Mouse (Mus musculus): ENCODE measurements around the gene Olfr695.
"Not testable (repeated sequence)": the region's sequence is repeated elsewhere in the genome, so short reads cannot be mapped to it uniquely, and the experiment has no call there.

The Olfr695 gene

DNA sequence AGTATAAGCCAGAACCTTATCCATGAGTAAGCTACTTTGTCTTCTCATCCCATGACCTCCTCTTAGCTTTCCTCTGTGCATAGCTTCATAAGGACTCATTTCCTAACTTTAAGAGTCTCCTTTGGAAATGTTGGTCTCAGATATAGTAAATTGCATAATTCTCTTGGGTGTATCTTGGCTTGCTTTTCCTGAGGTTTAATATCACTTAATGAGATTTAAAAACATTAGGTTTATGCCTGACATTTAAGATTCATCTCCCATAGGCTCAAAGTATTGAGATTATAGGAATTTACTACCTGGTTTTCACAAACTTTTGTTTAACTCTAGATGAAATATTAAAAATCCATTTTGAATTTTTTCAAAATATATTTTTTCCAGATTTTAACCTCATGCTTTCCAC, at the start of gene Olfr695:
Gene Olfr695, minus strand, starts transcription at position 101 of the 400 bp plus-strand sequence.
- DNase-seq (ENCODE audit: extremely low spot score, low read depth, low spot score) = no peak

DNA sequence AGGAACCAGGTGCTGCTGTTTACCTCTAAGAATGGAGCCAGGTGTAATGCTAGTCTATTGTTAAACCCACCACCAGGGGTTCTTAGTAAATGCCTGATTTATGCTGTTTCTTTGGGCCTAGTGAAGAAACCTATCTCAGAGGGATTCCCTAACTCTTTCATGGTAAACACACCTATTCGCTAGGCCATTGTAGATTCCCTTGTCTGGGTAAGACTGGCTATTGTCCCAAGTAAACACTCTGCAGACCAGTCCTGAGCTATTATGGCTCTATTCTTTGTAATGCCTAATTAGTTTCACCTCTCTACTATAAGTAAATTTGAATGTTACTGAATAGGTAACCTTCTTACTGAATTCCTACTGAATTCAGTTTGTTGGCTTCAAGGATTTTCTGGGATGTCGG, 44.8 kb upstream of the Olfr695 start:
- not testable (repeated sequence) for DNase-seq (ENCODE audit: extremely low spot score, low read depth, low spot score)

DNA sequence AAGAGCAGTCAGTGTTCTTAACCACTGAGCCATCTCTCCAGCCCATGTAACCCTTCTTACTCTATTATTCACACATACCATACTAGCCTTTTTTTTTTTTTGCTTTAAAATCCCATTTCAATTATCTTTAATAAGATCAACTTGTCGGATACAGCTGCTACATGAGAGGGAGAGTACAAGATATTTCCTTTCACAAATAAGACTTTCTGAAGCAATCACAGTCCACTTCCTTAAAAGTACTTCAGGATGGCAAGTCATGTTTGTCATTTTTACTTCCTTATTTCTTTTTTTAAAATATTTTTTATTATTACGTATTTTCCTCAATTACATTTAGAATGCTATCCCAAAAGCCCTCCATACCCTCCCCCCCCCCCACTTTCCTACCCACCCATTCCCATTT, 42.6 kb upstream of the Olfr695 start:
- no peak for DNase-seq (ENCODE audit: extremely low spot score, low read depth, low spot score)

DNA sequence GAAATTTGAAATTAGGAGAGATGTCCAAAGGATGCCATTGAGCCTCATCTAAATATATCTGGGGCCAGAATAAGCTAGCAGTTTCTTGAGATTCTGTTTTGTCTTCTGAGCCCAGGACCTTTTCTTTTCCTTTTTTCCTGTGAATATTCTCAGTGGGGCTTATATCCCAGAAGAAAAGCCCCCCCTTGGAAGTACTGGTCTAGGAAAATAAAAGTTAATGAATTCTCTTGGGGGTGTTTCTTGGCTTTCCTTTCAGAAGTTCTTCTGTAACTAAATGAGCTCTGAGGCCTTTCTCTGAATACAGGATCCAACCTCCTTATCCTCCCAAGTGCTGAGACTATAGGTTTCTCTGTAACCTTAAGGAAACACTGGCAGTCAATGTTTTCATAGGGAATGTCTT, 39.1 kb upstream of the Olfr695 start, which contains the start of gene Olfr698:
Gene Olfr698, minus strand, starts transcription at position 101 of the 400 bp plus-strand sequence.
- no peak for DNase-seq (ENCODE audit: extremely low spot score, low read depth, low spot score)

DNA sequence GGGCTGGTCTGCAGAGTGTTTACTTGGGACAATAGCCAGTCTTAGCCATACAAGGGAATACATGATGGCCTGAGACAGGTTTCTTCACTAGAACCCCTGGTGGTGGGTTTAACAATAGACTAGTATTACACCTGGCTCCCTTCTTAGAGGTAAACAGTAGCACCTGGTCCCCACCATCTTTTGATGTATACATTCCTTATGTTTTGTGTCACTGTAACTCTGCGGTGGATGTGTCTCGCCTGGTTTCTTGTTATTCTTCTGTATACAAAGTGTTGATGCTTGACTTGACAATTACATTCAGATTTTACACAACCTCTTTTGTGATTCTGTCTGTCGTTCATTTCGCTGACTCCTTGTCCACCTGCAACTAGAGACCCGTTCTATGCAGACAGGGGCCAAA, 29.6 kb upstream of the Olfr695 start:
- no peak for DNase-seq (ENCODE audit: extremely low spot score, low read depth, low spot score)

DNA sequence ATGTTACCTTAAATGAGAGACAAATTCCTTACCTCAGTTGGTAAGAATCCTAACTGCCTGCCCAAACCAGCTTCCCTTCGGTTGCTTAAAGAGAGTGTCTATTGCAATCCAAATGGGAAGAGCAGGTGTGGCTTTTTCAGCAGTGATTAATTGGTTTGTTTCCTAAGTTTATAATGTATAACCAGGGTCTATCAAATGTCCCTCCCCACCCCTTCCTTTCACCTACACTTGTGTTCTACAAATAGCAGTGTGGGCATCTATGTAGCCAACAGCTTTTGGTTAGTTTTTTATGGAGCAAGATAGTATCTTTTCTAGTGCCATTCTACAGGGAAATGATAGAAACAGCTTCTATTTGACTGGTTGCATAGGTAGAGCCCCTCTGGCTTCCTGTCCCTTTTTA, 26.1 kb upstream of the Olfr695 start, which contains the start of gene Olfr697:
Gene Olfr697, minus strand, starts transcription at position 101 of the 400 bp plus-strand sequence.
- DNase-seq (ENCODE audit: extremely low spot score, low read depth, low spot score) = no peak

DNA sequence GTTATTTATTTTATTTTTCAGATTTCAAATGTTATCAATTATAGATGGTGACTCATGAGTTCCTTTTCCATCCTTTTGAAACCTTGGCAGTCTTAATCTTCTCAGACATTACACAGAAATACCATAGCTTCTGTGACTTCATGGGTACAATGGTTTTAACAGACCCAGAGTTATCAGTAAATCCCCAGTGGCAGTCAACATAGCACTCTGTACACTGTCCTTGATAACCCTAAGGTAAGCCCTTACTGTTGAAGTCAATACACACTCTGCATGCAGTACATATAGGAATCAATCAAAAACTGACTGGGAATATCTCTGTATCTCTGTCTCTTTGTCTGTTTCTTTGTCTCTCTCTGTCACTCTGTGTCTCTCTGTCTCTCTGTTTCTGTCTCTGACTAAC, 20.8 kb upstream of the Olfr695 start:
- no peak for DNase-seq (ENCODE audit: extremely low spot score, low read depth, low spot score)

DNA sequence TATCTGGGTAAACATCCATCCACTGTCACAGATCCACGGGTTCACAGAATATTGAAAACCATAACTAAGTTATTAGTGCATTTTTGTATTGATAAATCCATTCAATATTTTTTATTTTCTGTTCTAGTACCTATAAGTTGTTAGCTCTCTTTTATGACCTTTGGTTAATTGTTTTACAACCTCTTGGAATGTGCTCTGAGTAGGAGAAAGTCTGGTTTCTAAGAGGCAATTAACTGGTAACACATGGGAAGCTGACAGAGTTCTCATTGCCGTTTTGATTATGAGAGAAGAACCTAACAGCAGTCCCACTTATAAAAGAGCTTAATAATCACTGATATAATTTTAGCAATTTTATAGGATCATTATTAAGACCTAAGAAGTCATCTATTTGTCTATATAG, 17.5 kb upstream of the Olfr695 start:
- DNase-seq (ENCODE audit: extremely low spot score, low read depth, low spot score) = no peak

DNA sequence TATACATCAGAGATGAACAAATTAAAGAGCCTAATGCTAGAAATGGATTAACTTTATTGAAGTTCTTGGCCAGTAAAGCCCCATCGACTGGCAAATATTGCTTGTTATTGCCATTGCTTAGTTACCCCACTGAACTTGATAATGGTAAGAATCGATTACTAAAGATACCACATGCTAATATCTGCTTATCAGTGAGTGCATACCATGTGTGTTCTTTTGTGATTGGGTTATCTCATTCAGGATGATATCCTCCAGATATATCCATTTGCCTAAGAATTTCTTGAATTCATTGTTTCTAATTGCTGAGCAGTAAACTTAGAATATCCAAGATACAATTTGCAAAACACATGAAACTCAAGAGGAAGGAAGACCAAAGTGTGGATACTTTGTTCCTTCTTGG, 9.5 kb upstream of the Olfr695 start:
- not testable (repeated sequence) for DNase-seq (ENCODE audit: extremely low spot score, low read depth, low spot score)

DNA sequence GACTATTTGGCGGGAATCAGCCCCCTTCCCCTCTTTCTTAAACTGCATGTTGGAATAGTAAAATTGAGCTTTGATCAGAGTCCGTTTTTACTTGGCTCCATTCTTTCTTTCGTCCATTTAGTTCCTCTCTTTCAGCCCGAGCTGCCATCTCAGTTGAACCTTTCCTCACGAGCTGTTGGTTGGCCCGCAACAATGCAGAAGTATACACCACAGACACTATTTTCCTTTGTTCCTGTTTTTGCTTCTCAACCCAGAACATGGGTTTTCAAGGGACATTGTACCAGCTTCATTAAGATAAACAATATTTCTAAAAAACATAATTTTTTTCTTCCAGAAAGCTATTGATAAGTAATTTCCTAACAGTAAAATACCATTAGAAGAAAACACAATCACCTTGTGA, 4.7 kb downstream of the Olfr695 start:
- no peak for DNase-seq (ENCODE audit: extremely low spot score, low read depth, low spot score)

DNA sequence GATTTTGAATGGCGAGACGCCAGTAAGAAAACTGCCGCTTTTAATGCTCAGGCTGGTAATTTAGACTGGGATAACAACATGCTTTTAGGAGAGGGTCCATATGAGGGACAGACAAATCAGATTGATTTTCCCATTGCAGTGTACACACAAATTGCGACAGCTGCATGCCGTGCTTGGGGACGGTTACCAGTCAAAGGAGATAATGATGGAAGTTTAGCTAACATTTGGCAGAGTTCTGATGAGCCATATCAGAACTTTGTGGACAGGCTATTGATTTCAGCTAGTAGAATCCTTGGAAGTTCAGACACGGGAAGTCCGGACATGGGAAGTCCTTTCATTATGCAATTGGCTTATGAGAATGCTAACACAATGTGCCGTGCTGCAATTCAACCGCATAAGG, 8.5 kb downstream of the Olfr695 start:
- DNase-seq (ENCODE audit: extremely low spot score, low read depth, low spot score) = not testable (repeated sequence)

DNA sequence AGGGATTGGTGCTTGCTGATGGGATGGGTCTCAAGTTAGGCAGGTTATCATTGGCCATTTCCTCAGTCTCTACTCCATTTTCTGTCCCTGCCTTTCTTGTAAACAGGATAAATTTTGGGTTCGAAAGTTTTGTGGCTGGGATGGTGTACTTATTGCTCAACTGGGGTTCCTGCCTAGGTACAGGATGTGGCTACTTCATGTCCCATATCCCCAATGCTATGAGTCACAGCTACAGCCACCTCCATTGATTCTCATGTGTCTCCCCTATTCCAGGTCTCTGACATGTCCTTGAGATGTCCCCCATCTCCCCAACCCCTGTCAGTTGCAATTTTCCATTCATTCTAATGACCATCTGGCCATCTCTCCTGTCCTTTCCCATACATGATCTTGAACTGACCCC, 19.3 kb downstream of the Olfr695 start:
- no peak for DNase-seq (ENCODE audit: extremely low spot score, low read depth, low spot score)

DNA sequence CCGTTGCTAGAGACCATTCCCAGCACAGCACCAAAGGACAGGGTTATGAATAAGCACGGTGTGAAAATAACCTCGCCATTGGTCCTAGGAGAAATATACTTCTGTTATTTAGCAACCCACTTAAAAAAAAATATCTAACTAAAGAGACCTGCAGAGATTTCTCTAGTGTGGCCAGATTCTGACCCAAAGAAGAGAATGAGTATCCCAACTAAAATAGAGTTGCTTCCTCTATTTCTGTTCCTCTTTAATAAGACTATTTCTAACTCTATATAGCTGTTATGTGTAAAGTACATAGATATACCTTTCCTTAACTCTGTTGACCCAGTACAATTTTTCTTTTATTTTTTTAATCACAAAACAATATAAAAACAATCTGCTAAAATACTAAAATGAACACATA, 23.2 kb downstream of the Olfr695 start:
- no peak for DNase-seq (ENCODE audit: extremely low spot score, low read depth, low spot score)

DNA sequence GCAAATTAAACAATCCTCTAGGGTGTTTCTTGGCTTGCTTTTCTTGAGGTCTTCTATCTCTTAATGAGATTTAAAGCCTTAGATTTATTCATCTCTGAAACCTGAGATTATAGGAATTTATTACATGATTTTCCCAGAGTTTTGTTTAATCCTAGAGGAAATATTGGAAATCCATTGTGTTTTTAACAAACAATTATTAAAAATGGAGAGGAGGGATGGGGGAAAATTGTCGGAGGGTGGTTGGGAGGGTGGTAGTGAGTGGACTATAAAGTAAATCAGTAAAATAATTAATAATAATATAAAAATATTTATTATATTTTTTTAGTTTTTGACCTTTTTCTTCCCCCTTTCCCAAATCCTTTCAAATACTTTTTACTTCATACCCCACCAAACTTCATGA, 24.5 kb downstream of the Olfr695 start, which contains the start of gene Olfr694:
Gene Olfr694, minus strand, starts transcription at position 101 of the 400 bp plus-strand sequence.
- no peak for DNase-seq (ENCODE audit: extremely low spot score, low read depth, low spot score)

DNA sequence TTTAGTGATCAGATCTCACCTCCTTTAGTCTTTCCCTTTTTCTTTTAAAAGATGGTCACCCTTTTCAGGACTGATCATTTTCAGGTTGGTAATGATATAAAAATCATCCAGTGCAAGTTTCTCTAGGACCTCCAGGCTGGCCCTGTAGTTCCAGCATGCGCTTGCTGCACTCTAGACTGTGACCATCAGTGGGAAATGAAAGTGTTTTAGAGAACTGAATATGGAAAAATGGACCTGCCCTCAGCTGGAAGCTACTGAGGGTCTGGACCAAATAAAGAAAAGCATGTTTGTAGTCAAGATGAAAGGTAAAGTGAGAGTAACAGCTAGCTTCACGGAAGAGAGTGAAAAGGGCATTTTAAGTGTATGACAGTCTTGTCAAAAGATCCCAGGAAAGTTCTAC, 30.8 kb downstream of the Olfr695 start:
- DNase-seq (ENCODE audit: extremely low spot score, low read depth, low spot score) = no peak

DNA sequence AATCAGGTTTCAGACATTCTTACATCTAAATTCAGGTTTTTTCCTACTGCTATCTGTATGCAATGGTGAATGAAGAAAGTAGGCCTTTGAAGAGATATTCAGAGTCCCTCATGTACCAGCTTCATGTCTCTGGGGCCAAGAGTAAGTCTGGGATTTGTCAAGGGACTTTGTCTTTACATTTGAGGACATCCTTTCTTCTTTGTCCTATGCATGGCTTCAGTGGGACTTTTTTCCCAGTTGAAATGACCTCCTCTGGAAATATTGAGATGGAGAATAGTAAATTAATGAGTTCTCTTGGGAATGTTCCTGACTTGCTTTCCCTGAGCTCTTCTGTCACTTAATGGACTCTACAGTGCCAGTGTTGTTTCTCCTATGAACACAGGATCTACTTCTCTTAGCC, 35.7 kb downstream of the Olfr695 start, which contains the start of gene Olfr693:
Gene Olfr693, minus strand, starts transcription at position 101 of the 400 bp plus-strand sequence.
- DNase-seq (ENCODE audit: extremely low spot score, low read depth, low spot score) = no peak

Data from hindlimb bud, embryonic 11.5 days (tissue).